In genomic region chr4:115552726-115553125, GRCm38 (mm10) we compare ENCODE assay signal across 32 mouse cellular contexts. TPM values are rescaled to one million over a fixed set of nuclear protein-coding genes. Genes with fewer than 3 reads are reported as not detected.
DNase-seq lines count a peak whose midpoint lies in the region; ATAC-seq and TF ChIP-seq lines count a peak whose summit lies in the region.
"Had no signal": no experiment of that assay in that cellular context is flagged by ENCODE, and none has a peak within 500 bp of the region (broad histone marks: within the 10 kb centered on the region; RNA-seq: fewer than 3 reads in every experiment).

No protein-coding gene starts in this region.

- H3K79me2 ChIP-seq in liver, adult 2 months (ENCODE audit: control insufficient read depth, insufficient read depth, low read length), result no peaks in the 10 kb centered on the region

- no peak for TF ChIP-seq EP300 in liver, postnatal 0 days (IDR thresholded peaks at IDR 0.05; ENCODE audit: low read depth)

- TF ChIP-seq POLR2A in liver, adult 2 months (IDR thresholded peaks at IDR 0.05; ENCODE audit: extremely low read depth, insufficient read depth, low read length), result no peak

- 94% methylated on average over 3 of the region's 3 CpGs for WGBS in kidney, embryonic 14.5 days
- WGBS in liver, adult 2 months, result 75% methylated on average over 3 of the region's 3 CpGs
- 70% methylated on average over 3 of the region's 3 CpGs for WGBS in liver, postnatal 0 days (ENCODE audit: insufficient replicate concordance)

- H3K9me3 ChIP-seq in kidney, embryonic 14.5 days (ENCODE audit: control insufficient read depth, low read length), result no peaks in the 10 kb centered on the region
- H3K9me3 ChIP-seq in liver, postnatal 0 days (ENCODE audit: low read length), result no peaks in the 10 kb centered on the region
- H3K9me3 ChIP-seq: forebrain, embryonic 10.5 days; forebrain, embryonic 13.5 days; hindbrain, embryonic 12.5 days; hindbrain, embryonic 15.5 days had no signal

- no peaks in the 10 kb centered on the region for H3K27me3 ChIP-seq in kidney, embryonic 14.5 days (ENCODE audit: control insufficient read depth, insufficient read depth, low read length)
- H3K27me3 ChIP-seq in liver, adult 2 months (ENCODE audit: control insufficient read depth, insufficient read depth, low read length), result no peaks in the 10 kb centered on the region
- no peaks in the 10 kb centered on the region for H3K27me3 ChIP-seq in liver, postnatal 0 days (ENCODE audit: insufficient read depth, low read length)
- H3K27me3 ChIP-seq: forebrain, embryonic 13.5 days; hindbrain, embryonic 12.5 days; hindbrain, embryonic 15.5 days had no signal

- no peak for ATAC-seq in kidney, embryonic 14.5 days (ENCODE audit: low FRiP score, low TSS enrichment)
- ATAC-seq in liver, postnatal 0 days, result no peak
- ATAC-seq: activated CD4-positive, CD25-positive, alpha-beta regulatory T cell, adult 4 months; forebrain, embryonic 13.5 days; forebrain, embryonic 16.5 days had no signal

- H3K4me2 ChIP-seq in kidney, embryonic 14.5 days (replicated peaks; ENCODE audit: low read depth, low read length), result no peak overlapping the region
- H3K4me2 ChIP-seq in liver, postnatal 0 days (ENCODE audit: low read depth, low read length), result no peak overlapping the region
- H3K4me2 ChIP-seq: forebrain, embryonic 13.5 days; heart, embryonic 11.5 days; hindbrain, embryonic 12.5 days; hindbrain, embryonic 15.5 days had no signal

- H3K4me3 ChIP-seq in kidney, embryonic 14.5 days (ENCODE audit: low read length), result no peak overlapping the region
- no peak overlapping the region for H3K4me3 ChIP-seq in liver, adult 2 months (ENCODE audit: insufficient read depth, low read depth, low read length)
- H3K4me3 ChIP-seq in liver, postnatal 0 days (ENCODE audit: low read depth, low read length), result no peak overlapping the region
- H3K4me3 ChIP-seq: forebrain, embryonic 10.5 days; forebrain, embryonic 13.5 days; gastrocnemius, adult 2 months; hindbrain, embryonic 12.5 days; hindbrain, embryonic 15.5 days had no signal

- H3K27ac ChIP-seq in kidney, embryonic 14.5 days (ENCODE audit: low read depth, low read length), result no peak overlapping the region
- H3K27ac ChIP-seq in liver, adult 2 months (replicated peaks; ENCODE audit: insufficient read depth, low read depth, low read length), result no peak overlapping the region
- H3K27ac ChIP-seq in liver, postnatal 0 days (ENCODE audit: low read depth), result no peak overlapping the region
- H3K27ac ChIP-seq: forebrain, embryonic 10.5 days; forebrain, embryonic 13.5 days; gastrocnemius, adult 2 months; hindbrain, embryonic 12.5 days; hindbrain, embryonic 15.5 days had no signal

- H3K36me3 ChIP-seq in kidney, embryonic 14.5 days (ENCODE audit: control insufficient read depth, insufficient read depth, low read length), result no peaks in the 10 kb centered on the region
- H3K36me3 ChIP-seq in liver, adult 2 months (ENCODE audit: control insufficient read depth, insufficient read depth, low read length), result no peaks in the 10 kb centered on the region
- no peaks in the 10 kb centered on the region for H3K36me3 ChIP-seq in liver, postnatal 0 days (replicated peaks; ENCODE audit: insufficient read depth, low read length)
- H3K36me3 ChIP-seq: forebrain, embryonic 10.5 days; hindbrain, embryonic 12.5 days; hindbrain, embryonic 15.5 days had no signal

- no peak for TF ChIP-seq CTCF in liver, adult 2 months (IDR thresholded peaks at IDR 0.05; ENCODE audit: low read depth, low read length)
- no peak for TF ChIP-seq CTCF in liver, postnatal 0 days (IDR thresholded peaks at IDR 0.05; ENCODE audit: low read depth)

- peak; percentile 65 for DNase-seq in kidney, adult 11 months
- peak; percentile 81 for DNase-seq in kidney, adult 9 months
- DNase-seq in kidney, postnatal 10 days, result no peak
- peak; percentile 45 for DNase-seq in liver, adult 2 months (ENCODE audit: extremely low read depth, low read depth, low spot score)
- no peak for DNase-seq in liver, postnatal 0 days
- DNase-seq: adrenal gland, adult 8-10 months; adrenal gland, postnatal 25 days; cerebellum, adult 18-20 months; cerebellum, adult 9-10 months; cerebellum, postnatal 14 days; gastrocnemius, adult 2 months; gastrocnemius, postnatal 14 days; heart, adult 11 months had no signal

- H3K4me1 ChIP-seq in kidney, embryonic 14.5 days (ENCODE audit: control insufficient read depth, insufficient read depth, low read length), result no peaks in the 10 kb centered on the region
- peaks cover 2% of the 10 kb centered on the region; the same call in 1 of the 2 replicates for H3K4me1 ChIP-seq in liver, adult 2 months (ENCODE audit: control insufficient read depth, insufficient read depth, low read length)
- no peaks in the 10 kb centered on the region for H3K4me1 ChIP-seq in liver, postnatal 0 days (ENCODE audit: insufficient read depth)
- H3K4me1 ChIP-seq: forebrain, embryonic 10.5 days; forebrain, embryonic 13.5 days; hindbrain, embryonic 12.5 days; hindbrain, embryonic 15.5 days had no signal

- no peak overlapping the region for H3K9ac ChIP-seq in kidney, embryonic 14.5 days (ENCODE audit: low read depth, low read length)
- H3K9ac ChIP-seq in liver, adult 2 months (ENCODE audit: low read depth, low read length), result no peak overlapping the region
- no peak overlapping the region for H3K9ac ChIP-seq in liver, postnatal 0 days (replicated peaks)
- H3K9ac ChIP-seq: forebrain, embryonic 13.5 days; hindbrain, embryonic 12.5 days; hindbrain, embryonic 15.5 days had no signal

RNA-seq across cellular contexts. Expression of gene Cyp4a31, which starts 10.7 kb away (rescaled TPM):
- polyA plus RNA-seq in kidney, embryonic 14.5 days (2014; fragmentation: Nextera tagmentation; extraction: Ambion mirVana), result 5.4 and 19.8 TPM in 2 replicates
- total RNA-seq in liver, adult 2 months (2014; rRNA removed), result 8.3 and 19.2 TPM in 2 replicates
- polyA plus RNA-seq in liver, adult 2 months (2012; rRNA removed), result 7.3 and 8.5 TPM in 2 replicates
- polyA plus RNA-seq in liver, postnatal 0 days (2015; fragmentation: Nextera tagmentation; extraction: Ambion mirVana), result 108 and 116 TPM in 2 replicates
- total RNA-seq: adrenal gland, postnatal 25 days; ES-E14; gastrocnemius, adult 2 months; gastrocnemius, postnatal 14 days; gastrocnemius, postnatal 4 days; heart, adult 8-10 months; heart, postnatal 25 days; hematopoietic stem cell, adult 5-6 weeks had no signal
- polyA plus RNA-seq: activated CD4-positive, CD25-positive, alpha-beta regulatory T cell, adult 4 months; brain, embryonic 14.5 days; embryonic facial prominence, embryonic 11.5 days; embryonic facial prominence, embryonic 14.5 days; forebrain, embryonic 10.5 days; forebrain, embryonic 13.5 days; forebrain, embryonic 16.5 days; frontal cortex, adult 2 months; heart, embryonic 11.5 days; heart, embryonic 14.5 days; heart, postnatal 0 days; hindbrain, embryonic 12.5 days; hindbrain, embryonic 15.5 days had no signal

RNA-seq across cellular contexts. Expression of gene Cyp4a10, which starts 34.7 kb away (rescaled TPM):
- polyA plus RNA-seq in kidney, embryonic 14.5 days (2014; fragmentation: Nextera tagmentation; extraction: Ambion mirVana), result 0.26 and 0.97 TPM in 2 replicates
- total RNA-seq in liver, adult 2 months (2014; rRNA removed), result 375 and 556 TPM in 2 replicates
- 427 and 619 TPM in 2 replicates for polyA plus RNA-seq in liver, adult 2 months (2012; rRNA removed)
- polyA plus RNA-seq in liver, postnatal 0 days (2015; fragmentation: Nextera tagmentation; extraction: Ambion mirVana), result 550 and 554 TPM in 2 replicates
- total RNA-seq: adrenal gland, postnatal 25 days; gastrocnemius, adult 2 months; gastrocnemius, postnatal 14 days; heart, postnatal 25 days; hematopoietic stem cell, adult 5-6 weeks had no signal
- polyA plus RNA-seq: activated CD4-positive, CD25-positive, alpha-beta regulatory T cell, adult 4 months; brain, embryonic 14.5 days; embryonic facial prominence, embryonic 11.5 days; embryonic facial prominence, embryonic 14.5 days; forebrain, embryonic 10.5 days; forebrain, embryonic 13.5 days; forebrain, embryonic 16.5 days; frontal cortex, adult 2 months; heart, embryonic 11.5 days; heart, embryonic 14.5 days; heart, postnatal 0 days; hindbrain, embryonic 12.5 days; hindbrain, embryonic 15.5 days had no signal

RNA-seq across cellular contexts. Expression of gene Cyp4a32, which starts 48.0 kb away (rescaled TPM):
- polyA plus RNA-seq in kidney, embryonic 14.5 days (2014; fragmentation: Nextera tagmentation; extraction: Ambion mirVana), result not detected in 2 replicates
- total RNA-seq in liver, adult 2 months (2014; rRNA removed), result 19.5 and 23.2 TPM in 2 replicates
- 8.4 and 12.2 TPM in 2 replicates for polyA plus RNA-seq in liver, adult 2 months (2012; rRNA removed)
- 16.1 and 18.5 TPM in 2 replicates for polyA plus RNA-seq in liver, postnatal 0 days (2015; fragmentation: Nextera tagmentation; extraction: Ambion mirVana)
- total RNA-seq: adrenal gland, adult 8-10 months; adrenal gland, postnatal 25 days; ES-E14; gastrocnemius, adult 2 months; gastrocnemius, postnatal 14 days; gastrocnemius, postnatal 4 days; heart, adult 8-10 months; heart, postnatal 25 days; hematopoietic stem cell, adult 5-6 weeks had no signal
- polyA plus RNA-seq: activated CD4-positive, CD25-positive, alpha-beta regulatory T cell, adult 4 months; brain, embryonic 14.5 days; embryonic facial prominence, embryonic 11.5 days; embryonic facial prominence, embryonic 14.5 days; forebrain, embryonic 10.5 days; forebrain, embryonic 13.5 days; forebrain, embryonic 16.5 days; frontal cortex, adult 2 months; heart, embryonic 11.5 days; heart, embryonic 14.5 days; heart, postnatal 0 days; hindbrain, embryonic 12.5 days; hindbrain, embryonic 15.5 days had no signal

RNA-seq across cellular contexts. Expression of gene Cyp4a14, which starts 56.8 kb away (rescaled TPM):
- not detected in 2 replicates for polyA plus RNA-seq in kidney, embryonic 14.5 days (2014; fragmentation: Nextera tagmentation; extraction: Ambion mirVana)
- total RNA-seq in liver, adult 2 months (2014; rRNA removed), result 420 and 442 TPM in 2 replicates
- 291 and 455 TPM in 2 replicates for polyA plus RNA-seq in liver, adult 2 months (2012; rRNA removed)
- polyA plus RNA-seq in liver, postnatal 0 days (2015; fragmentation: Nextera tagmentation; extraction: Ambion mirVana), result 935 and 984 TPM in 2 replicates
- total RNA-seq: adrenal gland, postnatal 25 days; ES-E14; gastrocnemius, adult 2 months; gastrocnemius, postnatal 14 days; heart, adult 8-10 months; heart, postnatal 25 days; hematopoietic stem cell, adult 5-6 weeks had no signal
- polyA plus RNA-seq: activated CD4-positive, CD25-positive, alpha-beta regulatory T cell, adult 4 months; brain, embryonic 14.5 days; embryonic facial prominence, embryonic 11.5 days; embryonic facial prominence, embryonic 14.5 days; forebrain, embryonic 10.5 days; forebrain, embryonic 13.5 days; forebrain, embryonic 16.5 days; frontal cortex, adult 2 months; heart, embryonic 11.5 days; heart, embryonic 14.5 days; hindbrain, embryonic 12.5 days; hindbrain, embryonic 15.5 days had no signal

Comparison
In these comparisons a context has a peak if more than half of its experiments do, and no peak if none do; other contexts are left out.
1. DNase-seq: peak in kidney, adult 11 months (single experiment), kidney, adult 9 months (single experiment) and liver, adult 2 months (single experiment); none in kidney, postnatal 10 days (single experiment) and liver, postnatal 0 days (single experiment).
2. RNA of gene Cyp4a10, which starts 34.7 kb away (polyA plus RNA-seq): 550 to 554 TPM in liver, postnatal 0 days and 427 to 619 TPM in liver, adult 2 months; 0.26 to 0.97 TPM in kidney, embryonic 14.5 days; every median in the first group is over 100 times any median in the second.